Mouse (Mus musculus): ENCODE results near the gene Cd209g. TPM values are rescaled to one million over a fixed set of nuclear protein-coding genes. Genes with fewer than 3 reads are reported as not detected.
"Not testable (repeated sequence)": the region's sequence is repeated elsewhere in the genome, so short reads cannot be mapped to it uniquely, and the experiment has no call there.

The Cd209g gene
- total RNA-seq (2014; rRNA removed) (not detected in 2 replicates), polyA plus RNA-seq (2012; rRNA removed) (0.22 and 3.9 TPM in 2 replicates)

- Histone ChIP-seq H3K36me3 (ENCODE audit: control insufficient read depth, insufficient read depth, low read length) (no peaks in the 10 kb centered on the region), H3K4me3 (ENCODE audit: insufficient read depth, low read depth, low read length) (no peak within 1 kb of the TSS), H3K9ac (ENCODE audit: low read depth, low read length) (no peak within 1 kb of the TSS), H3K79me2 (ENCODE audit: control insufficient read depth, insufficient read depth, low read length) (no peaks in the 10 kb centered on the region), H3K27ac (replicated peaks; ENCODE audit: insufficient read depth, low read depth, low read length) (no peak within 1 kb of the TSS), H3K4me1 (ENCODE audit: control insufficient read depth, insufficient read depth, low read length) (no peaks in the 10 kb centered on the region), H3K27me3 (ENCODE audit: control insufficient read depth, insufficient read depth, low read length) (no peaks in the 10 kb centered on the region)
- no peak for DNase-seq (ENCODE audit: extremely low read depth, low read depth, low spot score)
- TF ChIP-seq POLR2A (IDR thresholded peaks at IDR 0.05; ENCODE audit: extremely low read depth, insufficient read depth, low read length), result no peak
- no peak for TF ChIP-seq CTCF (IDR thresholded peaks at IDR 0.05; ENCODE audit: low read depth, low read length)
- WGBS, result 87% methylated on average over 10 of the region's 10 CpGs
Measured at GRCm38 (mm10) chr8:4133798-4134197, at the start of gene Cd209g. Gene Cd209g (plus strand): TSS chr8:4134098.

DNA sequence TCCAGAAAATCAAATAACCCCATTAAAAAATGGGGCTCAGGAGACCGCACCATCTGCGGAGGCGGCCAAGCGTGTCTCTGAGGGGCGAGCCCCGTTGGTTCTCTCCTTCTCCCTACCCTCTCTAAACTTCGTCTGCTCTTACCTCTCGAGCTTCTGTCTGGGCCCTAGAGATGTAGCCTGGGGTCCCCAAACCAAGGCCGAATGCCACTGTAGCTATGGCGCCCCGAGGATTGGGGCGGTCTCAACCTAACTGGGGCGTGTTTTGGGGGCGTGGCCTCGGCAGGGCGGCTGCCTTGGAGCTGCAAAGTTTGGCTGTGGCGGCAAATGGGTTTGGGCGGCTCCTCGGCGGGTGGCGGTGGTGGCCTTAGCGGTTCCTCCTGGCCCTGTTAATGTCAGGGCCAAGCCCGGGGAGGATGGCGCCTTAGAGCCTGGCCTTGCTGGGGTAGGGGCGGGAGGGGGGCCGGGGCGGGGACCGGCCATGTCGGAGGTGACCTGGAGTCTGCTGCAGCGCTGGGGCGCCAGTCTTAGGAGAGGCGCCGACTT, 46.6 kb upstream of the Cd209g start:
- not testable (repeated sequence) for H3K4me3 ChIP-seq (ENCODE audit: insufficient read depth, low read depth, low read length); H3K27me3 ChIP-seq (ENCODE audit: control insufficient read depth, insufficient read depth, low read length); H3K9ac ChIP-seq (ENCODE audit: low read depth, low read length); DNase-seq (ENCODE audit: extremely low read depth, low read depth, low spot score); H3K4me1 ChIP-seq (ENCODE audit: control insufficient read depth, insufficient read depth, low read length); H3K36me3 ChIP-seq (ENCODE audit: control insufficient read depth, insufficient read depth, low read length); H3K79me2 ChIP-seq (ENCODE audit: control insufficient read depth, insufficient read depth, low read length); H3K27ac ChIP-seq (replicated peaks; ENCODE audit: insufficient read depth, low read depth, low read length)
- 44% methylated on average over 32 of the region's 33 CpGs for WGBS

- not testable (repeated sequence) for H3K4me3 ChIP-seq (ENCODE audit: insufficient read depth, low read depth, low read length); H3K36me3 ChIP-seq (ENCODE audit: control insufficient read depth, insufficient read depth, low read length); H3K9ac ChIP-seq (ENCODE audit: low read depth, low read length); H3K27me3 ChIP-seq (ENCODE audit: control insufficient read depth, insufficient read depth, low read length); H3K27ac ChIP-seq (replicated peaks; ENCODE audit: insufficient read depth, low read depth, low read length); H3K4me1 ChIP-seq (ENCODE audit: control insufficient read depth, insufficient read depth, low read length); DNase-seq (ENCODE audit: extremely low read depth, low read depth, low spot score); H3K79me2 ChIP-seq (ENCODE audit: control insufficient read depth, insufficient read depth, low read length)
- WGBS, result 72% methylated on average over 3 of the region's 3 CpGs
Measured at GRCm38 (mm10) chr8:4088514-4088913, 45.4 kb upstream of the Cd209g start.

GRCm38 (mm10) chr8:4105735-4106134, 28.2 kb upstream of the Cd209g start, which contains the start of gene Cd209f:
Gene Cd209f (minus strand): TSS chr8:4105835.
- DNase-seq (ENCODE audit: extremely low read depth, low read depth, low spot score); H3K27ac ChIP-seq (replicated peaks; ENCODE audit: insufficient read depth, low read depth, low read length); H3K36me3 ChIP-seq (ENCODE audit: control insufficient read depth, insufficient read depth, low read length); H3K9ac ChIP-seq (ENCODE audit: low read depth, low read length); H3K4me3 ChIP-seq (ENCODE audit: insufficient read depth, low read depth, low read length); H3K27me3 ChIP-seq (ENCODE audit: control insufficient read depth, insufficient read depth, low read length); H3K4me1 ChIP-seq (ENCODE audit: control insufficient read depth, insufficient read depth, low read length); H3K79me2 ChIP-seq (ENCODE audit: control insufficient read depth, insufficient read depth, low read length): not testable (repeated sequence)
- WGBS, result 55% methylated on average over 2 of the region's 2 CpGs

DNA sequence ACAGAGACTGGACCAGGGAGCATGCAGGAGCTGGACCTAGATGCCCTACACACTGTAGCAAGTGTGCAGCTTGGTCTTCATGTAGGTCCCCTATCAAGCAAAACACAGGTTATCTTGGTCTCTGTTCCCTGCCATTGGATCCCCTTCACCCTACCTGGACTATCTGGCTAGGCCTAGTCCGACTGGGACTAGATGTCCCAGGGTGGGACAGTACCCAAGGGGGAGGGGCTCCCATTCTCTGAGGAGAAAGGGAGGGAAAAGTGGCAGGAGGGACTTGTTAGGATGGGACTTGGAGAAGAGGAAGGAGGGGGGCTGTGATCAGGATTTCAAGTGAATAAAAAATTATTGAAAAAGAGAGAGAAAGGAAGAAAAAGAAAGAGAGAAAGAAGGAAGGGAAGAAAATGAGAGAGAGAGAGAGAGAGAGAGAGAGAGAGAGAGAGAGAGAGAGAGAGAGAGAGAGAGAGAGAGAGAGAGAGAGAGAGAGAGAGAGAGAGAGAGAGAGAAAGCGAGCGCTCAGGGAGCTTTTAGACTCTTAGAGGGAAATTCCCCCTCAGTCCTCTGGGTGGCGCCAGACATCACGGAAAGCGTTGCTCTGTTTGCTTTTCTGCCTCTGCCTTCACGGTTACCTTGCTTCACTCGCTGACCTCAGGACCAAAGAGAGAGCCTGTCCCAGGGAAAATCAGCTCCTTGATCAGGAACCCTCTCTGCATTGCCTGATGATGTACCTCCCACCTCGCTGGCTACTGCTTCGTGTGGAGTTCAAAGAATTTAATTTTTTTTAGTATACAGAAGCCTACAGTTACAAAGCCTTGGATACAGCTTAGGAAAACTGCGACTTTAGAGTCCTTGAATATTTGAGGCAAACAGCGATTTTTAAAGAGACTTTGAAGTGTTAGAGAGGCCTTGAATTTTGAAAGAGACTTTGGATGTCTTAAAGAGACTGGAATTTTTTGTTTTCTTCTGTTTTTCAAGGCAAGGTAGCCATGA, 6.1 kb downstream of the Cd209g start:
- no peaks in the 10 kb centered on the region for H3K4me1 ChIP-seq (ENCODE audit: control insufficient read depth, insufficient read depth, low read length)
- H3K79me2 ChIP-seq (ENCODE audit: control insufficient read depth, insufficient read depth, low read length), result no peaks in the 10 kb centered on the region
- no peak overlapping the region for H3K4me3 ChIP-seq (ENCODE audit: insufficient read depth, low read depth, low read length)
- TF ChIP-seq CTCF (IDR thresholded peaks at IDR 0.05; ENCODE audit: low read depth, low read length), result peak; percentile 88
- TF ChIP-seq POLR2A (IDR thresholded peaks at IDR 0.05; ENCODE audit: extremely low read depth, insufficient read depth, low read length), result no peak
- WGBS, result 15% methylated on average over 12 of the region's 12 CpGs
- no peak overlapping the region for H3K27ac ChIP-seq (replicated peaks; ENCODE audit: insufficient read depth, low read depth, low read length)
- no peaks in the 10 kb centered on the region for H3K27me3 ChIP-seq (ENCODE audit: control insufficient read depth, insufficient read depth, low read length)
- no peak overlapping the region for H3K9ac ChIP-seq (ENCODE audit: low read depth, low read length)
- H3K36me3 ChIP-seq (ENCODE audit: control insufficient read depth, insufficient read depth, low read length), result no peaks in the 10 kb centered on the region
- DNase-seq (ENCODE audit: extremely low read depth, low read depth, low spot score), result peak; percentile 58

GRCm38 (mm10) chr8:4141721-4142120, 7.8 kb downstream of the Cd209g start:
- no peaks in the 10 kb centered on the region for H3K79me2 ChIP-seq (ENCODE audit: control insufficient read depth, insufficient read depth, low read length)
- no peak overlapping the region for H3K9ac ChIP-seq (ENCODE audit: low read depth, low read length)
- H3K27me3 ChIP-seq (ENCODE audit: control insufficient read depth, insufficient read depth, low read length), result no peaks in the 10 kb centered on the region
- H3K4me3 ChIP-seq (ENCODE audit: insufficient read depth, low read depth, low read length), result no peak overlapping the region
- WGBS, result 64% methylated on average over 3 of the region's 3 CpGs
- TF ChIP-seq CTCF (IDR thresholded peaks at IDR 0.05; ENCODE audit: low read depth, low read length) (no peak), POLR2A (IDR thresholded peaks at IDR 0.05; ENCODE audit: extremely low read depth, insufficient read depth, low read length) (no peak)
- H3K36me3 ChIP-seq (ENCODE audit: control insufficient read depth, insufficient read depth, low read length), result no peaks in the 10 kb centered on the region
- no peaks in the 10 kb centered on the region for H3K4me1 ChIP-seq (ENCODE audit: control insufficient read depth, insufficient read depth, low read length)
- no peak overlapping the region for H3K27ac ChIP-seq (replicated peaks; ENCODE audit: insufficient read depth, low read depth, low read length)
- peak; percentile 18 for DNase-seq (ENCODE audit: extremely low read depth, low read depth, low spot score)
